Mouse (Mus musculus) cerebellum, adult 2 months (tissue): ENCODE data around the gene Pik3cd.
A peak's percentile ranks its signal among the peaks of the same experiment; 100 is the strongest.

Experiments
- CTCF ChIP-seq: fragments of 200-500 bp; IDR thresholded peaks from 2 replicates; pipeline ENCODE4 v1.5.1; 2011; ENCODE audit warnings: low read depth, mild to moderate bottlenecking, control low read depth, low read length, moderate library complexity, borderline replicate concordance; ENCODE audit not compliant: insufficient read depth
- POLR2A ChIP-seq: fragments of 200-500 bp; IDR thresholded peaks from 2 replicates; pipeline ENCODE4 v1.6.1; 2011; ENCODE audit warnings: low read length, control low read depth, borderline replicate concordance; ENCODE audit not compliant: insufficient read depth

DNA sequence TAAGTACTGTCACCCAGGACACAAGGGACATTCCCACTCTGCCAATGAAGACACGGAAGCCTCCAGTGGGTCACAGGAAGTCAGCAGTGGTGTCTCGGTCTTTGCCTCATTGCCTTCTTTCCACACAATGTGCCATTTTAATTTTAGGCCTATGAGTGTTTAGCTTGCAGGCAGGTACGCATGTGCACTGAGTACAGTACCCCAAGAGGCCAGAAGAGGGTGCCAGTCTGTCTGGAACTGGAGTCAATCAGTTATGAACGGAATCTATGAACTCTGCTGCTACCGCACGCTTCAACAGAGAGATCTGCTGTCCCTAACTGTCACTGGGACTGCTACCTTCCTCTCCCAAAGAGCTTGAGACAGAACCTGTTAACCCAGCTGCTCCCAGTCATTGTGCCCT lies 17.3 kb upstream of the Pik3cd start:
- peak; percentile 76 for TF ChIP-seq CTCF
- TF ChIP-seq POLR2A: no peak
